Mouse (Mus musculus) liver, embryonic 16.5 days (tissue): ENCODE data around the gene Wdfy3. TPM values are rescaled to one million over a fixed set of nuclear protein-coding genes. Genes with fewer than 3 reads are reported as not detected.

Experiments
- ATAC-seq: fragments of 200-750 bp; cut with Nextera tagmentation; 2 replicates; pipeline ENCODE4 v1.8.0; 2017; ENCODE audit warnings: low read depth, mild to moderate bottlenecking, moderate number of reproducible peaks, moderate library complexity
- H3K27ac ChIP-seq: fragments of 300-500 bp; sonication (generic); 2 replicates; pipeline ENCODE4 v1.5.1; 2014; ENCODE audit warnings: mild to moderate bottlenecking, low read length
- H3K27me3 ChIP-seq: fragments of 300-500 bp; sonication (generic); 2 replicates; pipeline ENCODE4 v1.6.1; 2014; ENCODE audit warnings: low read depth, low read length, mixed read lengths; ENCODE audit not compliant: control insufficient read depth, insufficient read depth
- H3K36me3 ChIP-seq: fragments of 300-500 bp; sonication (generic); 2 replicates; pipeline ENCODE4 v1.6.1; 2014; ENCODE audit warnings: mild to moderate bottlenecking; ENCODE audit not compliant: control insufficient read depth, insufficient read depth
- H3K4me1 ChIP-seq: fragments of 300-500 bp; sonication (generic); 2 replicates; pipeline ENCODE4 v1.6.1; 2014; ENCODE audit warnings: low read depth, low read length, mixed read lengths; ENCODE audit not compliant: control insufficient read depth
- H3K4me2 ChIP-seq: fragments of 300-500 bp; sonication (generic); 2 replicates; pipeline ENCODE4 v1.6.1; 2014; ENCODE audit warnings: low read depth, low read length, mixed read lengths
- H3K4me3 ChIP-seq: fragments of 300-500 bp; sonication (generic); 2 replicates; pipeline ENCODE4 v1.5.1; 2014; ENCODE audit warnings: low read depth, mild to moderate bottlenecking, low read length
- H3K9ac ChIP-seq: fragments of 300-500 bp; sonication (generic); 2 replicates; pipeline ENCODE4 v1.6.1; 2014; ENCODE audit warnings: low read depth, low read length
- H3K9me3 ChIP-seq: fragments of 300-500 bp; sonication (generic); replicated peaks from 2 replicates; pipeline ENCODE4 v1.6.1; 2016; ENCODE audit warnings: low read length; ENCODE audit not compliant: control insufficient read depth
- whole genome bisulfite sequencing: fragments of 180-500 bp; shearing (Covaris S2); extraction: QIAGEN DNeasy Blood & Tissue Kit; methylation state at CpG from one replicate; pipeline ENCODE4 v1.1.7; 2014; ENCODE audit not compliant: insufficient replicate concordance; 5-methylcytosine and 5-hydroxymethylcytosine counted together
- polyA plus RNA-seq: library from polyadenylated mRNA; unstranded; fragments of >200 nt; fragmentation: Nextera tagmentation; extraction: Ambion mirVana; gene quantifications from 2 replicates; pipeline ENCODE4 v1.2.1, GENCODE M21; 2015

Gene Wdfy3
- polyA plus RNA-seq, 1 experiment from 2014 or later = 4.4 TPM

DNA sequence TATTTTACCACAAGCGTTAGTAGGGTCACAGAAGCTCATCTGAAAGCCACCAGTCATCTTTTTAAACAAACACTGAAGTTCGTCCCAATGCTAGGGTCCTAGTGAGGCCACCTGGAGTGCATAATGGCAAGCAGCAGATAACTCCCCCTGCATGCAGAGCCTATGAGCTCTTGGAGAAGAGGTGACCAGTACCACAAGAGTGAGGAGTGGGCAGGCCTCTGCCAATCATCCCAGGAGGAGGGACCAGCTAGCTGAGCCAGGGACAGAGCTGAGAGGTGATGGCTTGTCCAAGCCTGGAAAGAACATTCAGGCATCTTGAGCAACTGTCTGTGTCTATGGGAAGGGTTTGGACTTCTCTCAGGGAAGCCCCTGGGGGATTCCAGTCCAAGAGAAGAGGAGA is 267.8 kb downstream of the Wdfy3 start:
- Histone ChIP-seq H3K4me2 (no peak overlapping the region), H3K9me3 (no peaks in the 10 kb centered on the region), H3K27me3 (no peaks in the 10 kb centered on the region; the same call in 1 of the 2 replicates), H3K36me3 (no peaks in the 10 kb centered on the region), H3K9ac (no peak overlapping the region), H3K27ac (no peak overlapping the region), H3K4me3 (no peak overlapping the region), H3K4me1 (no peaks in the 10 kb centered on the region)
- WGBS = 51% methylated on average over 2 of the region's 2 CpGs
- no peak for ATAC-seq

DNA sequence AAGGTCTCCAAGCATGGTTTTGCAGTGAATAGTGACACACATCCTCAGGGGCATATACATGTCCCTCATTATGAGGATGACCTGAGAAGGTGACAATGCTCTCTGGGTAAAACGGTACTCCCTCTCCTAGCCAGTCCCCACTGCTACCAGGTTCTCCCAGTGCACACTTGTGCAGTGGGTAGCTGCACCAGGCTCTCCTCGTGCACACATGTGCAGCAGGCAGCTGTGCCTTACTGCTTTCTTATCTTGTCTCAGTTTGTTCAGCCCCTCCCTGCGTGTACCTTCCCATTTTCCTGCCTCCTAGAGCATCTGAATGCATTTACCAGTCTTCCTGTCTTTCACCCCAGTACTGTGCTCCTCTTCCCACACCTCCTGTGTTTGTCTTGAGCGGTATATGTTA is 277.1 kb downstream of the Wdfy3 start:
- no peak overlapping the region for H3K4me2 ChIP-seq
- H3K4me3 ChIP-seq = no peak overlapping the region
- no peak overlapping the region for H3K27ac ChIP-seq
- H3K9ac ChIP-seq = no peak overlapping the region
- H3K36me3 ChIP-seq = no peaks in the 10 kb centered on the region
- WGBS = 32% methylated on average over 4 of the region's 4 CpGs
- no peaks in the 10 kb centered on the region for H3K9me3 ChIP-seq
- no peaks in the 10 kb centered on the region for H3K4me1 ChIP-seq
- no peaks in the 10 kb centered on the region for H3K27me3 ChIP-seq
- ATAC-seq = no peak

DNA sequence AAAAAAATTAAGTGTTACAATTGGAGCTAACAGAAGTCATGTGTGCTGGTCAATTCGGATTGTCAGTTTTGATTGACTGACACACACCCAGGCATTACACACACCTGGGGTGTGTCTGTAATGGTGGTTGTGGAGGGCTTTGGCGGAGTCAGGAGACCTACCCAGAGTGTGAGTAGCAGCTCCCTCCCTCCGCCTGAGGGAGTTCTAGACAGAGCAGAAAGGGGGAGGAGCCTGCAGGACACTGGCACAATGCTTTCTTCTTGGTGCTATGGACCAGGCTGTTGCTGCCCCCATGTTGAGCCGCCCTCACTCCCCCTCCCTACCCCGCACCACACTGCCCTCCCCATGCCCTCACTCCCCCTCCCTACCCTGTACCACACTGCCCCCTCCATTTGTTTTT is 279.2 kb downstream of the Wdfy3 start:
- no peaks in the 10 kb centered on the region for H3K27me3 ChIP-seq
- no peak for ATAC-seq
- no peak overlapping the region for H3K27ac ChIP-seq
- 63% methylated on average over 5 of the region's 5 CpGs for WGBS
- H3K9me3 ChIP-seq = no peaks in the 10 kb centered on the region
- no peaks in the 10 kb centered on the region for H3K36me3 ChIP-seq
- no peaks in the 10 kb centered on the region for H3K4me1 ChIP-seq
- H3K9ac ChIP-seq = no peak overlapping the region
- H3K4me2 ChIP-seq = no peak overlapping the region
- no peak overlapping the region for H3K4me3 ChIP-seq

DNA sequence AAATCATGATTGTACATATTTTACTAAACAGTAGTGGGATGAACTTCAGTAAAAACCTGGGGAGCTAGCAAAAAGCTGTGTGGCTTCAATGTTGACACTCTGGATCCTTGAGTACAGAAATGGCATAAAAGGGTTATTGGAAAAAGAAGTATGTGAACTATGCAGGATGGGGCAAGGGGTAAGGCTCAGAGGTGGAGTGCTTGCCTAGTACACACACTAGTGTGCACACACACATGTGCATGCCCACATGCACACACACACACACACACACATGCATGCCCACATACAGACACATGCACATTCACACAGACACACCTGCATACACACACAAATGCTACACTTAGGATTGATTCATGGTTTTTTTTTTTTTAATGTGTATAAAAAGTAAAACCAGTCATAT is 280.0 kb downstream of the Wdfy3 start:
- Histone ChIP-seq H3K9me3 (no peaks in the 10 kb centered on the region), H3K9ac (no peak overlapping the region), H3K36me3 (no peaks in the 10 kb centered on the region), H3K27ac (no peak overlapping the region), H3K4me3 (no peak overlapping the region), H3K27me3 (no peaks in the 10 kb centered on the region), H3K4me2 (no peak overlapping the region), H3K4me1 (no peaks in the 10 kb centered on the region)
- no peak for ATAC-seq

DNA sequence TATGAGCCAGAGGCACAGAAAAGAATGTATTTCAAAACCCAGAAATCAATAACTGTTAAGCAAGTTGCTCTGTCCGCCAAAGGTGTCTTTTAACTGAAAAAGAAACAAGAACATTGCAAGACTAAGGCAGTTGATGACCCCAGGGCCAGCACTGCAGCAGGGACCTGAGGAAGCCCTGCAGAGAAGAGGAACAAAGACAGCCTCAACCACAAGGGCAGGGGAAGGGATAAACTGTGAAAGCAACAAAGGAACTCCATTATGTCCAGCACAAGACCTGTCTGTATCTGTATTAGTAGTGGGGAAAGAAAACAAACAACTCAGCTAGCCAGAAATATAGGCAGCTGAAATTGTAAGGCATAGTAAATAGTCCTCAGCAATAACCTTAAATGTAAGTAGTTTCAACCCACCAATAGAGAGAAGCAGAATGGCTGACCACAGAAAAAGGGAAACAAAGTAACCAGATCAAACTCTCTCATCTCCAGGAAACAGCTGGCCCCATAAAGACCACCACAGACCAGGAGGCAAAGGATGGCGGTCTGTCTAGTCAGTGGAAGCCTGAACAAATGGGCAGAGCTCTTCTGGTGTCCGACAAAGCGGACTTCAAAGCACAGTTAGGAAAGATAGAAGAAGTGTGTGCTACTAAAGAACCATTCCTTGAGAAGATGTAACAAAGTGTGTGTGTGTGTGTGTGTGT is 283.7 kb downstream of the Wdfy3 start:
- WGBS = 18% methylated on average over 4 of the region's 4 CpGs
- H3K9ac ChIP-seq = no peak overlapping the region
- no peaks in the 10 kb centered on the region for H3K9me3 ChIP-seq
- H3K4me2 ChIP-seq = no peak overlapping the region
- H3K4me1 ChIP-seq = no peaks in the 10 kb centered on the region
- no peak overlapping the region for H3K4me3 ChIP-seq
- no peaks in the 10 kb centered on the region for H3K36me3 ChIP-seq
- ATAC-seq = no peak
- no peak overlapping the region for H3K27ac ChIP-seq
- H3K27me3 ChIP-seq = no peaks in the 10 kb centered on the region

DNA sequence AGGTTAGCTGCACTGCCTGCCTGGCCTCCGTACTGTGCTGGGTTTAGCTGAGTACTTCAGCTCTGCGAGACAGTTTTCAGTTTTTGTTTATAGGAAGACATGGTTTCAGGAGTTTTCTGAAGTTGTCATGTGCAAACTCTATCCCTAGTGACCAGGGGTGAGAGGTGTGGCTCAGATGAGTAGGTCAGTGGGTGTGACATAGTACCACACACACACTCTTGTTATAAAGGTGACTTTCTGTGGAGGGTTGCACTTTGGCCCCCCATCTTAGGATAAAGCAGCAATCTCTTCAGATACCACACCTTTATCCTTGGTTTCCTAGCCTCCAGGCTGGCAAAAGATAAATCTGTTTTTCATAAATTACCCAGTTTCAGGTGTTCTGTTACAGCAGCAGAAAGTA is 284.9 kb downstream of the Wdfy3 start:
- no peak for ATAC-seq
- WGBS = 77% methylated on average over 2 of the region's 2 CpGs
- no peaks in the 10 kb centered on the region for H3K4me1 ChIP-seq
- no peak overlapping the region for H3K9ac ChIP-seq
- no peak overlapping the region for H3K4me3 ChIP-seq
- no peaks in the 10 kb centered on the region for H3K36me3 ChIP-seq
- no peaks in the 10 kb centered on the region for H3K9me3 ChIP-seq
- H3K27ac ChIP-seq = no peak overlapping the region
- no peak overlapping the region for H3K4me2 ChIP-seq
- no peaks in the 10 kb centered on the region for H3K27me3 ChIP-seq

DNA sequence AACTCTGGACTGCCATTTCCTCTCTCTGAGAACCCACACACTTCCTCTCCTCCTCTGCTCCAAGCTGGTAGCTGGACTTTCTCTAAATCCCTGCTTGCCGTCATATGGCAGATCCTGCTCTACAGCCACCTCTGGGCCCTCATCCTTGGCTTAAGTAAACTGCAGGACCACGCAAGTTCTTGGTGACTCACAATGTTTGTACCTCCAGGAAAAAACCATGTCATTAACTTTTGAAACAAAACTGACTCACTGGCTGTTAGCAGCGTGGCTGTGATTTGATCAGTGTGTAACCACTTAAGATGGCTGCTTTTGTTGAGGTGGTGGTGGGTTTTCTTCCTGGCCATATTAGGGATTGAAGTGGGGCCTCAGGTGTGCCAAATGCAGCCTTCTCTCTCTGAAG is 285.4 kb downstream of the Wdfy3 start:
- 49% methylated on average over 3 of the region's 3 CpGs for WGBS
- H3K4me3 ChIP-seq = no peak overlapping the region
- no peak for ATAC-seq
- no peak overlapping the region for H3K4me2 ChIP-seq
- no peaks in the 10 kb centered on the region for H3K9me3 ChIP-seq
- H3K9ac ChIP-seq = no peak overlapping the region
- no peaks in the 10 kb centered on the region for H3K4me1 ChIP-seq
- no peak overlapping the region for H3K27ac ChIP-seq
- H3K36me3 ChIP-seq = no peaks in the 10 kb centered on the region
- H3K27me3 ChIP-seq = no peaks in the 10 kb centered on the region
